In the genomic region with DNA sequence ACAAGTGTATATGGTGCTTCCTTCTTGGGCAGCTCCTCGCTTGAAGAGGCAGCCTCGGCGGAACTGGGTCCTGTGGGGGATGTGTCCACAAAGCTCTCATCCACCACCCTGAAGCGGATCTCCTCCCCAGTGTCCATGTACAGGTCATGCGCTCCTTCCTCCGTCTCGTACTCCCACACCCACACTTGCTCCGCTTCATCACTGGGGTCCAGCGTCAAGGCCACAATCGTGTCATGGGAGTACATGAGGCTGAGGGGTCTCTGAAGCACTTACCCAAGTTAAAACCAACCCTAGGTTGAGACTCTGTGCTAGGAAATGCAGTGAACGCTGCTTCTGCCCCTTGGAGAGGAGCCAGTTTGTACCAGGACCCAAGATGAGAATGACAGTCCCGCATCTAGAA, we compare ENCODE assay signal across 17 mouse cellular contexts. TPM values are rescaled to one million over a fixed set of nuclear protein-coding genes. Genes with fewer than 3 reads are reported as not detected.
DNase-seq lines count a peak whose midpoint lies in the region; ATAC-seq and TF ChIP-seq lines count a peak whose summit lies in the region.
"Had no signal": no experiment of that assay in that cellular context is flagged by ENCODE, and none has a peak within 500 bp of the region (broad histone marks: within the 10 kb centered on the region; RNA-seq: fewer than 3 reads in every experiment).

No protein-coding gene starts in this region.

- peak; percentile 29 for TF ChIP-seq POLR2A in myocyte (IDR thresholded peaks at IDR 0.05; ENCODE audit: insufficient read length, low read depth)

- no peak overlapping the region for H3K4me2 ChIP-seq in kidney, embryonic 14.5 days (replicated peaks; ENCODE audit: low read depth, low read length)
- no peak overlapping the region for H3K4me2 ChIP-seq in myocyte (ENCODE audit: low read depth)
- H3K4me2 ChIP-seq: embryonic facial prominence, embryonic 15.5 days; heart, embryonic 12.5 days; hindbrain, embryonic 15.5 days had no signal

- 73% methylated on average over 12 of the region's 12 CpGs for WGBS in kidney, embryonic 14.5 days

- H3K9ac ChIP-seq in kidney, embryonic 14.5 days (ENCODE audit: low read depth, low read length) = no peak overlapping the region
- H3K9ac ChIP-seq: embryonic facial prominence, embryonic 15.5 days; heart, embryonic 12.5 days; hindbrain, embryonic 15.5 days had no signal

- H3K27me3 ChIP-seq in kidney, embryonic 14.5 days (ENCODE audit: control insufficient read depth, insufficient read depth, low read length) = no peaks in the 10 kb centered on the region
- H3K27me3 ChIP-seq in myocyte (ENCODE audit: control insufficient read depth, insufficient read depth, insufficient read length) = no peaks in the 10 kb centered on the region
- H3K27me3 ChIP-seq: embryonic facial prominence, embryonic 15.5 days; heart, embryonic 12.5 days; hindbrain, embryonic 15.5 days had no signal

- ATAC-seq in kidney, embryonic 14.5 days (ENCODE audit: low FRiP score, low TSS enrichment) = no peak

- peak; percentile 25 for DNase-seq in gastrocnemius, adult 2 months
- no peak for DNase-seq in gastrocnemius, postnatal 14 days
- peak; percentile 29 for DNase-seq in kidney, adult 9 months
- DNase-seq in layer of hippocampus, adult 2 months (ENCODE audit: low spot score in 2 of 2) = no peak
- DNase-seq in layer of hippocampus, adult 9-11 months = no peak
- DNase-seq: gastrocnemius, postnatal 25 days had no signal

- no peak for TF ChIP-seq CTCF in gastrocnemius, adult 2 months (IDR thresholded peaks at IDR 0.05)
- TF ChIP-seq CTCF in layer of hippocampus, adult 2 months (conservative IDR thresholded peaks at IDR 0.05) = no peak

- no peak overlapping the region for H3K4me3 ChIP-seq in gastrocnemius, adult 2 months
- H3K4me3 ChIP-seq in kidney, embryonic 14.5 days (ENCODE audit: low read length) = no peak overlapping the region
- H3K4me3 ChIP-seq in layer of hippocampus, adult 2 months = no peak overlapping the region
- no peak overlapping the region for H3K4me3 ChIP-seq in myocyte
- H3K4me3 ChIP-seq: embryonic facial prominence, embryonic 15.5 days; erythroblast, embryonic 14.5 days; forebrain, embryonic 10.5 days; heart, embryonic 12.5 days; hindbrain, embryonic 10.5 days; hindbrain, embryonic 15.5 days had no signal

- no peaks in the 10 kb centered on the region for H3K9me3 ChIP-seq in kidney, embryonic 14.5 days (ENCODE audit: control insufficient read depth, low read length)
- H3K9me3 ChIP-seq: embryonic facial prominence, embryonic 15.5 days; forebrain, embryonic 10.5 days; heart, embryonic 12.5 days; hindbrain, embryonic 10.5 days; hindbrain, embryonic 15.5 days had no signal

- H3ac ChIP-seq in myocyte (ENCODE audit: control insufficient read depth, insufficient read length) = no peak overlapping the region

- H3K27ac ChIP-seq in gastrocnemius, adult 2 months = peak overlapping the region; percentile 93; the same call in 1 of the 2 replicates
- H3K27ac ChIP-seq in kidney, embryonic 14.5 days (ENCODE audit: low read depth, low read length) = no peak overlapping the region
- peak overlapping the region; percentile 78; the same call in 1 of the 2 replicates for H3K27ac ChIP-seq in layer of hippocampus, adult 2 months
- H3K27ac ChIP-seq: embryonic facial prominence, embryonic 15.5 days; forebrain, embryonic 10.5 days; hindbrain, embryonic 10.5 days; hindbrain, embryonic 15.5 days had no signal

- H3K4me1 ChIP-seq in kidney, embryonic 14.5 days (ENCODE audit: control insufficient read depth, insufficient read depth, low read length) = no peaks in the 10 kb centered on the region
- H3K4me1 ChIP-seq: embryonic facial prominence, embryonic 15.5 days; forebrain, embryonic 10.5 days; heart, embryonic 12.5 days; hindbrain, embryonic 10.5 days had no signal

- intact Hi-C loops in gastrocnemius, adult 2 months (cut with DNase I) = loop anchor here (5.0 kb wide), 1 partner anchor 175 kb away; no protein-coding TSS in a partner anchor
- intact Hi-C loops in gastrocnemius, postnatal 14 days (cut with DNase I; ENCODE audit: low total_unique reads) = loop anchor here (5.0 kb wide), 1 partner anchor 85 kb away; no protein-coding TSS in a partner anchor

- no peaks in the 10 kb centered on the region for H3K79me2 ChIP-seq in myocyte (ENCODE audit: control insufficient read depth, insufficient read depth)

- H3K36me3 ChIP-seq in kidney, embryonic 14.5 days (ENCODE audit: control insufficient read depth, insufficient read depth, low read length) = peaks cover 58% of the 10 kb centered on the region
- H3K36me3 ChIP-seq in myocyte (ENCODE audit: control insufficient read depth, insufficient read depth) = peaks cover 49% of the 10 kb centered on the region

TF ChIP-seq in myocyte, 11 proteins besides CTCF, POLR2A, EP300 and RAD21:
- TF ChIP-seq TCF3 (IDR thresholded peaks at IDR 0.05; ENCODE audit: insufficient read length, low read depth) (no peak), POLR2AphosphoS2 (IDR thresholded peaks at IDR 0.05; ENCODE audit: insufficient read length, low read depth) (peak; percentile 86), REST (IDR thresholded peaks at IDR 0.05; ENCODE audit: insufficient read depth, insufficient read length) (no peak)

RNA-seq across cellular contexts. Expression of gene Polr3h, which starts 8.8 kb away (rescaled TPM):
- 1 to 10 TPM; 6.4 to 7.6 TPM for total RNA-seq in gastrocnemius, adult 2 months (2021)
- total RNA-seq in gastrocnemius, postnatal 14 days (2021) = 1 to 10 TPM; 7.3 to 8.1 TPM
- 76.5 and 78.9 TPM in 2 replicates for polyA plus RNA-seq in kidney, embryonic 14.5 days (2014; fragmentation: Nextera tagmentation; extraction: Ambion mirVana)
- 10 to 100 TPM; 44.8 to 51.4 TPM for total RNA-seq in layer of hippocampus, adult 2 months (2021)
- 247 TPM for polyA plus RNA-seq in myocyte (2012; fragmentation: generic; extraction: Trizol)

RNA-seq across cellular contexts. Expression of gene Csdc2, which starts 19.4 kb away (rescaled TPM):
- 1 to 10 TPM; 1.6 to 2.1 TPM for total RNA-seq in gastrocnemius, adult 2 months (2021)
- total RNA-seq in gastrocnemius, postnatal 14 days (2021) = 1 to 10 TPM; 3.7 to 3.8 TPM
- polyA plus RNA-seq in kidney, embryonic 14.5 days (2014; fragmentation: Nextera tagmentation; extraction: Ambion mirVana) = 17.5 and 28.1 TPM in 2 replicates
- 10 to 100 TPM; 75.2 to 81.8 TPM for total RNA-seq in layer of hippocampus, adult 2 months (2021)
- 38.3 TPM for polyA plus RNA-seq in myocyte (2012; fragmentation: generic; extraction: Trizol)
- total RNA-seq: common myeloid progenitor, adult 5-6 weeks; granulocyte monocyte progenitor cell, adult 5-6 weeks; MEL had no signal
- polyA plus RNA-seq: erythroblast, embryonic 14.5 days had no signal

RNA-seq across cellular contexts. Expression of gene Pmm1, which starts 43.5 kb away (rescaled TPM):
- total RNA-seq in gastrocnemius, adult 2 months (2021) = 10 to 100 TPM; 16.2 to 17.2 TPM
- 10 to 100 TPM; 15.2 to 16.9 TPM for total RNA-seq in gastrocnemius, postnatal 14 days (2021)
- polyA plus RNA-seq in kidney, embryonic 14.5 days (2014; fragmentation: Nextera tagmentation; extraction: Ambion mirVana) = 28.3 and 33.0 TPM in 2 replicates
- total RNA-seq in layer of hippocampus, adult 2 months (2021) = 100 to 1,000 TPM; 214 to 224 TPM
- 104 TPM for polyA plus RNA-seq in myocyte (2012; fragmentation: generic; extraction: Trizol)

RNA-seq across cellular contexts. Expression of gene Aco2, which starts 45.1 kb away (rescaled TPM):
- total RNA-seq in gastrocnemius, adult 2 months (2021) = 1,000 to 10,000 TPM; 1,155 to 1,439 TPM
- 1,000 to 10,000 TPM in 1 of 2 experiments, 100 to 1,000 TPM in 1; 894 to 1,160 TPM for total RNA-seq in gastrocnemius, postnatal 14 days (2021)
- 123 and 191 TPM in 2 replicates for polyA plus RNA-seq in kidney, embryonic 14.5 days (2014; fragmentation: Nextera tagmentation; extraction: Ambion mirVana)
- total RNA-seq in layer of hippocampus, adult 2 months (2021) = 100 to 1,000 TPM; 442 to 446 TPM
- 666 TPM for polyA plus RNA-seq in myocyte (2012; fragmentation: generic; extraction: Trizol)

RNA-seq across cellular contexts. Expression of gene Phf5a, which starts 45.5 kb away (rescaled TPM):
- 10 to 100 TPM; 38.4 to 39.9 TPM for total RNA-seq in gastrocnemius, adult 2 months (2021)
- total RNA-seq in gastrocnemius, postnatal 14 days (2021) = 10 to 100 TPM; 40.8 to 41.2 TPM
- polyA plus RNA-seq in kidney, embryonic 14.5 days (2014; fragmentation: Nextera tagmentation; extraction: Ambion mirVana) = 192 and 223 TPM in 2 replicates
- total RNA-seq in layer of hippocampus, adult 2 months (2021) = 10 to 100 TPM; 33.0 to 36.8 TPM
- 95.3 TPM for polyA plus RNA-seq in myocyte (2012; fragmentation: generic; extraction: Trizol)

Comparison
In these comparisons a context has a peak if more than half of its experiments do, and no peak if none do; other contexts are left out.
1. DNase-seq: peak in gastrocnemius, adult 2 months (single experiment) and kidney, adult 9 months (single experiment); none in gastrocnemius, postnatal 14 days (single experiment), layer of hippocampus, adult 2 months (0 of 2) and layer of hippocampus, adult 9-11 months (single experiment).
2. RNA of gene Polr3h, which starts 8.8 kb away (total RNA-seq): 44.8 to 51.4 TPM in layer of hippocampus, adult 2 months; 7.3 to 8.1 TPM in gastrocnemius, postnatal 14 days and 6.4 to 7.6 TPM in gastrocnemius, adult 2 months; every median in the first group is over 4 times any median in the second.
3. RNA of gene Csdc2, which starts 19.4 kb away (total RNA-seq): 75.2 to 81.8 TPM in layer of hippocampus, adult 2 months; 3.7 to 3.8 TPM in gastrocnemius, postnatal 14 days and 1.6 to 2.1 TPM in gastrocnemius, adult 2 months; every median in the first group is over 10 times any median in the second.
4. RNA of gene Pmm1, which starts 43.5 kb away (total RNA-seq): 214 to 224 TPM in layer of hippocampus, adult 2 months; 16.2 to 17.2 TPM in gastrocnemius, adult 2 months and 15.2 to 16.9 TPM in gastrocnemius, postnatal 14 days; every median in the first group is over 10 times any median in the second.